Mouse (Mus musculus) left cerebral cortex, adult 11 months (tissue): ENCODE results near the gene Fntb.
"Not testable (repeated sequence)": the region's sequence is repeated elsewhere in the genome, so short reads cannot be mapped to it uniquely, and the experiment has no call there.

Source experiments
- DNase-seq: peaks from one replicate; pipeline ENCODE4 v3.0.0; 2022; ENCODE audit warnings: low spot score

Fntb gene

GRCm38 (mm10) chr12:76837844-76838650 is 72.7 kb downstream of the Fntb start:
- no peak for DNase-seq

GRCm38 (mm10) chr12:76839298-76839697 is 73.9 kb downstream of the Fntb start:
- DNase-seq: no peak

GRCm38 (mm10) chr12:76840081-76840480 is 74.7 kb downstream of the Fntb start:
- DNase-seq: no peak

- DNase-seq: no peak
These were observed 79.1 kb downstream of the Fntb start for GRCm38 (mm10) chr12:76844346-76845061.

GRCm38 (mm10) chr12:76852419-76852818 is 87.0 kb downstream of the Fntb start:
- no peak for DNase-seq

- DNase-seq: no peak
These were observed 88.2 kb downstream of the Fntb start for GRCm38 (mm10) chr12:76853378-76854142.

GRCm38 (mm10) chr12:76857087-76857486 is 91.7 kb downstream of the Fntb start:
- DNase-seq: no peak

- DNase-seq: not testable (repeated sequence)
These were observed 93.4 kb downstream of the Fntb start for GRCm38 (mm10) chr12:76858788-76859187.

GRCm38 (mm10) chr12:76863651-76864050 is 98.3 kb downstream of the Fntb start:
- DNase-seq: no peak

- no peak for DNase-seq
These were observed 99.9 kb downstream of the Fntb start for GRCm38 (mm10) chr12:76865266-76865665.

GRCm38 (mm10) chr12:76867586-76868280 is 102.3 kb downstream of the Fntb start:
- peak; percentile 31 for DNase-seq

GRCm38 (mm10) chr12:76868463-76869198 is 103.2 kb downstream of the Fntb start:
- DNase-seq: no peak

- no peak for DNase-seq
These were observed 104.2 kb downstream of the Fntb start for GRCm38 (mm10) chr12:76869561-76869960.

- no peak for DNase-seq
These were observed 107.5 kb downstream of the Fntb start for GRCm38 (mm10) chr12:76872767-76873316.

GRCm38 (mm10) chr12:76874826-76875225 is 109.4 kb downstream of the Fntb start:
- no peak for DNase-seq

- DNase-seq: no peak
These were observed 113.9 kb downstream of the Fntb start for GRCm38 (mm10) chr12:76879242-76879641.

- DNase-seq: no peak
These were observed 114.7 kb downstream of the Fntb start for GRCm38 (mm10) chr12:76880131-76880530.

GRCm38 (mm10) chr12:76883824-76884223 is 118.4 kb downstream of the Fntb start:
- no peak for DNase-seq

GRCm38 (mm10) chr12:76885103-76885502 is 119.7 kb downstream of the Fntb start:
- no peak for DNase-seq

GRCm38 (mm10) chr12:76886826-76887225 is 121.4 kb downstream of the Fntb start:
- no peak for DNase-seq

GRCm38 (mm10) chr12:76887941-76888340 is 122.6 kb downstream of the Fntb start:
- DNase-seq: no peak
